Mouse (Mus musculus): ENCODE measurements around the gene Rab3gap1. TPM values are rescaled to one million over a fixed set of nuclear protein-coding genes. Genes with fewer than 3 reads are reported as not detected.
"Not testable (repeated sequence)": the region's sequence is repeated elsewhere in the genome, so short reads cannot be mapped to it uniquely, and the experiment has no call there.

The Rab3gap1 gene
- polyA plus RNA-seq, 1 experiment from 2014 or later, result 28.5 TPM

GRCm38 (mm10) chr1:127943516-127943915, 74.9 kb downstream of the Rab3gap1 start:
- 89% methylated on average over 6 of the region's 6 CpGs for WGBS

GRCm38 (mm10) chr1:127945696-127946575, 77.4 kb downstream of the Rab3gap1 start:
- Histone ChIP-seq H3K27ac (ENCODE audit: low read depth, low read length) (no peak overlapping the region), H3K4me1 (ENCODE audit: control insufficient read depth, insufficient read depth, low read length) (no peaks in the 10 kb centered on the region), H3K9me3 (ENCODE audit: control insufficient read depth, low read length) (no peaks in the 10 kb centered on the region), H3K27me3 (ENCODE audit: control insufficient read depth, insufficient read depth, low read length) (no peaks in the 10 kb centered on the region), H3K9ac (replicated peaks; ENCODE audit: low read depth, low read length) (no peak overlapping the region), H3K36me3 (ENCODE audit: control insufficient read depth, insufficient read depth, low read length) (peaks cover 33% of the 10 kb centered on the region), H3K4me3 (ENCODE audit: low read depth, low read length) (no peak overlapping the region), H3K4me2 (ENCODE audit: low read depth, low read length) (no peak overlapping the region)
- WGBS, result 89% methylated on average over 3 of the region's 3 CpGs
- ATAC-seq (ENCODE audit: low read depth), result no peak

More at GRCm38 (mm10) chr1:127943516-127943915, 74.9 kb downstream of the Rab3gap1 start:
- no peak overlapping the region for H3K4me3 ChIP-seq (ENCODE audit: low read depth, low read length)
- ATAC-seq (ENCODE audit: low read depth), result no peak
- H3K36me3 ChIP-seq (ENCODE audit: control insufficient read depth, insufficient read depth, low read length), result peaks cover 56% of the 10 kb centered on the region
- H3K4me2 ChIP-seq (ENCODE audit: low read depth, low read length), result no peak overlapping the region
- H3K9ac ChIP-seq (replicated peaks; ENCODE audit: low read depth, low read length), result no peak overlapping the region
- H3K27me3 ChIP-seq (ENCODE audit: control insufficient read depth, insufficient read depth, low read length), result no peaks in the 10 kb centered on the region
- no peak overlapping the region for H3K27ac ChIP-seq (ENCODE audit: low read depth, low read length)
- H3K9me3 ChIP-seq (ENCODE audit: control insufficient read depth, low read length), result no peaks in the 10 kb centered on the region
- no peaks in the 10 kb centered on the region for H3K4me1 ChIP-seq (ENCODE audit: control insufficient read depth, insufficient read depth, low read length)

- no peak overlapping the region for H3K4me2 ChIP-seq (ENCODE audit: low read depth, low read length)
- no peak overlapping the region for H3K27ac ChIP-seq (ENCODE audit: low read depth, low read length)
- no peak overlapping the region for H3K4me3 ChIP-seq (ENCODE audit: low read depth, low read length)
- WGBS, result 94% methylated on average over 5 of the region's 5 CpGs
- H3K9ac ChIP-seq (replicated peaks; ENCODE audit: low read depth, low read length), result no peak overlapping the region
- H3K27me3 ChIP-seq (ENCODE audit: control insufficient read depth, insufficient read depth, low read length), result no peaks in the 10 kb centered on the region
- no peaks in the 10 kb centered on the region for H3K4me1 ChIP-seq (ENCODE audit: control insufficient read depth, insufficient read depth, low read length)
- no peaks in the 10 kb centered on the region for H3K9me3 ChIP-seq (ENCODE audit: control insufficient read depth, low read length)
- peaks cover 28% of the 10 kb centered on the region for H3K36me3 ChIP-seq (ENCODE audit: control insufficient read depth, insufficient read depth, low read length)
- ATAC-seq (ENCODE audit: low read depth), result no peak
These were observed 78.2 kb downstream of the Rab3gap1 start for GRCm38 (mm10) chr1:127946615-127947249.

- Histone ChIP-seq H3K4me1 (ENCODE audit: control insufficient read depth, insufficient read depth, low read length) (no peaks in the 10 kb centered on the region), H3K4me2 (ENCODE audit: low read depth, low read length) (no peak overlapping the region), H3K9ac (replicated peaks; ENCODE audit: low read depth, low read length) (no peak overlapping the region), H3K9me3 (ENCODE audit: control insufficient read depth, low read length) (no peaks in the 10 kb centered on the region), H3K4me3 (ENCODE audit: low read depth, low read length) (no peak overlapping the region), H3K27me3 (ENCODE audit: control insufficient read depth, insufficient read depth, low read length) (no peaks in the 10 kb centered on the region), H3K36me3 (ENCODE audit: control insufficient read depth, insufficient read depth, low read length) (peaks cover 11% of the 10 kb centered on the region; the same call in 1 of the 2 replicates), H3K27ac (ENCODE audit: low read depth, low read length) (no peak overlapping the region)
- 96% methylated on average over 5 of the region's 5 CpGs for WGBS
- ATAC-seq (ENCODE audit: low read depth), result no peak
These were observed 80.2 kb downstream of the Rab3gap1 start for GRCm38 (mm10) chr1:127948748-127949147.

GRCm38 (mm10) chr1:127952276-127952675, 83.7 kb downstream of the Rab3gap1 start:
- no peak overlapping the region for H3K4me2 ChIP-seq (ENCODE audit: low read depth, low read length)
- H3K27me3 ChIP-seq (ENCODE audit: control insufficient read depth, insufficient read depth, low read length), result no peaks in the 10 kb centered on the region
- 85% methylated on average over 4 of the region's 4 CpGs for WGBS
- no peaks in the 10 kb centered on the region for H3K36me3 ChIP-seq (ENCODE audit: control insufficient read depth, insufficient read depth, low read length)
- no peak for ATAC-seq (ENCODE audit: low read depth)
- no peaks in the 10 kb centered on the region for H3K4me1 ChIP-seq (ENCODE audit: control insufficient read depth, insufficient read depth, low read length)
- no peaks in the 10 kb centered on the region for H3K9me3 ChIP-seq (ENCODE audit: control insufficient read depth, low read length)
- H3K27ac ChIP-seq (ENCODE audit: low read depth, low read length), result no peak overlapping the region
- no peak overlapping the region for H3K4me3 ChIP-seq (ENCODE audit: low read depth, low read length)
- no peak overlapping the region for H3K9ac ChIP-seq (replicated peaks; ENCODE audit: low read depth, low read length)

- not testable (repeated sequence) for H3K4me2 ChIP-seq (ENCODE audit: low read depth, low read length); ATAC-seq (ENCODE audit: low read depth); H3K4me1 ChIP-seq (ENCODE audit: control insufficient read depth, insufficient read depth, low read length); H3K9me3 ChIP-seq (ENCODE audit: control insufficient read depth, low read length); H3K4me3 ChIP-seq (ENCODE audit: low read depth, low read length); H3K36me3 ChIP-seq (ENCODE audit: control insufficient read depth, insufficient read depth, low read length); H3K9ac ChIP-seq (replicated peaks; ENCODE audit: low read depth, low read length); H3K27me3 ChIP-seq (ENCODE audit: control insufficient read depth, insufficient read depth, low read length); H3K27ac ChIP-seq (ENCODE audit: low read depth, low read length)
- WGBS, result 89% methylated on average over 4 of the region's 4 CpGs
These were observed 85.6 kb downstream of the Rab3gap1 start for GRCm38 (mm10) chr1:127954198-127954597.

- no peaks in the 10 kb centered on the region for H3K36me3 ChIP-seq (ENCODE audit: control insufficient read depth, insufficient read depth, low read length)
- no peaks in the 10 kb centered on the region for H3K9me3 ChIP-seq (ENCODE audit: control insufficient read depth, low read length)
- H3K4me2 ChIP-seq (ENCODE audit: low read depth, low read length), result no peak overlapping the region
- H3K27ac ChIP-seq (ENCODE audit: low read depth, low read length), result no peak overlapping the region
- WGBS, result 85% methylated on average over 4 of the region's 4 CpGs
- ATAC-seq (ENCODE audit: low read depth), result no peak
- H3K4me1 ChIP-seq (ENCODE audit: control insufficient read depth, insufficient read depth, low read length), result no peaks in the 10 kb centered on the region
- H3K4me3 ChIP-seq (ENCODE audit: low read depth, low read length), result no peak overlapping the region
- no peaks in the 10 kb centered on the region for H3K27me3 ChIP-seq (ENCODE audit: control insufficient read depth, insufficient read depth, low read length)
- H3K9ac ChIP-seq (replicated peaks; ENCODE audit: low read depth, low read length), result no peak overlapping the region
These were observed 86.2 kb downstream of the Rab3gap1 start for GRCm38 (mm10) chr1:127954800-127955199.

GRCm38 (mm10) chr1:127956524-127956923, 88.0 kb downstream of the Rab3gap1 start:
- 92% methylated on average over 1 of the region's 1 CpGs for WGBS

GRCm38 (mm10) chr1:127958801-127959200, 90.2 kb downstream of the Rab3gap1 start:
- Histone ChIP-seq H3K4me2 (ENCODE audit: low read depth, low read length) (no peak overlapping the region), H3K9ac (replicated peaks; ENCODE audit: low read depth, low read length) (no peak overlapping the region), H3K9me3 (ENCODE audit: control insufficient read depth, low read length) (no peaks in the 10 kb centered on the region), H3K27ac (ENCODE audit: low read depth, low read length) (peak overlapping the region; percentile 2; the same call in 1 of the 2 replicates), H3K4me3 (ENCODE audit: low read depth, low read length) (no peak overlapping the region), H3K36me3 (ENCODE audit: control insufficient read depth, insufficient read depth, low read length) (no peaks in the 10 kb centered on the region), H3K4me1 (ENCODE audit: control insufficient read depth, insufficient read depth, low read length) (no peaks in the 10 kb centered on the region), H3K27me3 (ENCODE audit: control insufficient read depth, insufficient read depth, low read length) (no peaks in the 10 kb centered on the region)
- 54% methylated on average over 5 of the region's 5 CpGs for WGBS
- peak; percentile 46; the same call in 1 of the 2 replicates for ATAC-seq (ENCODE audit: low read depth)

More at GRCm38 (mm10) chr1:127956524-127956923, 88.0 kb downstream of the Rab3gap1 start:
- Histone ChIP-seq H3K27me3 (ENCODE audit: control insufficient read depth, insufficient read depth, low read length) (no peaks in the 10 kb centered on the region), H3K27ac (ENCODE audit: low read depth, low read length) (no peak overlapping the region), H3K4me2 (ENCODE audit: low read depth, low read length) (no peak overlapping the region), H3K4me1 (ENCODE audit: control insufficient read depth, insufficient read depth, low read length) (no peaks in the 10 kb centered on the region), H3K9me3 (ENCODE audit: control insufficient read depth, low read length) (no peaks in the 10 kb centered on the region), H3K9ac (replicated peaks; ENCODE audit: low read depth, low read length) (no peak overlapping the region), H3K4me3 (ENCODE audit: low read depth, low read length) (no peak overlapping the region), H3K36me3 (ENCODE audit: control insufficient read depth, insufficient read depth, low read length) (no peaks in the 10 kb centered on the region)
- no peak for ATAC-seq (ENCODE audit: low read depth)

All from neural tube, embryonic 14.5 days (tissue).